Mouse (Mus musculus) cortical plate, adult 2 months (tissue): Measurements from ENCODE around the gene Mex3d. TPM values are rescaled to one million over a fixed set of nuclear protein-coding genes. Genes with fewer than 3 reads are reported as not detected.
A peak's percentile ranks its signal among the peaks of the same experiment; 100 is the strongest.
"Not testable (repeated sequence)": the region's sequence is repeated elsewhere in the genome, so short reads cannot be mapped to it uniquely, and the experiment has no call there.

Source experiments
- H3K27ac ChIP-seq: fragments of 200-500 bp; 2 replicates; pipeline ENCODE4 v1.5.1; 2012; ENCODE audit warnings: low read length, control low read depth, inconsistent platforms; ENCODE audit not compliant: insufficient read depth
- H3K4me1 ChIP-seq: fragments of 200-500 bp; 2 replicates; pipeline ENCODE4 v1.6.1; 2011; ENCODE audit warnings: low read length; ENCODE audit not compliant: control insufficient read depth, insufficient read depth
- H3K4me3 ChIP-seq: fragments of 200-500 bp; 2 replicates; pipeline ENCODE4 v1.5.1; 2011; ENCODE audit warnings: mild to moderate bottlenecking, low read length, control low read depth; ENCODE audit not compliant: insufficient read depth
- CTCF ChIP-seq: fragments of 200-500 bp; IDR thresholded peaks from 2 replicates; pipeline ENCODE4 v1.5.1; 2011; ENCODE audit warnings: mild to moderate bottlenecking, control low read depth, low read length; ENCODE audit not compliant: insufficient read depth; ENCODE audit errors: extremely low read depth
- POLR2A ChIP-seq: fragments of 200-500 bp; IDR thresholded peaks from 2 replicates; pipeline ENCODE4 v1.6.1; 2011; ENCODE audit warnings: mild to moderate bottlenecking, low read length, control low read depth; ENCODE audit not compliant: insufficient read depth; ENCODE audit errors: extremely low read depth
- polyA plus RNA-seq: library from polyadenylated mRNA; depleted of rRNA; stranded (reverse); fragments of >200 nt; gene quantifications from 2 replicates; pipeline ENCODE4 v1.2.3, GENCODE M21; 2012

Mex3d gene
- polyA plus RNA-seq, 1 experiment = 14.3 TPM

DNA sequence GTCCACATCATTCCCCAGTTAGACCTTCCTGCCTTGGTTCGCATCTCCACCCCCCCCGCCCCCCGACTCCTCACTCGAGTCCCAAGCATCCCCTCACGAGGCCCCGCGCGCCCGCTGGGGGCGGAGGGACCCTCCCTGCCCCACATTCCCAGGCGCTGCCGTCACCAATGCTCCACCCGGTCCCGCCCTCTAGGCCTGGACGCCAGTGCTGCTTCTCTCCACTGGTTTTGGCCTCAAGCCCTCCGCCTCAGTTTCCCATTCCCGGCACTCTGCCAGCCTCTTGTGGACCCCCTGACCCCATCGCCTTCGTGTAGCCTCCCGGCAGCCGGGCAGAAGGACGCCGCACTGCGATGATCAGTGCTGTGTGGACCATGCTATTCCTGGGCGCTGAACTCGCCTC, 38.5 kb downstream of the Mex3d start:
- TF ChIP-seq CTCF = no peak
- TF ChIP-seq POLR2A = no peak
- Histone ChIP-seq H3K4me3 (no peak overlapping the region), H3K4me1 (peaks cover 2% of the 10 kb centered on the region; the same call in 1 of the 2 replicates), H3K27ac (no peak overlapping the region)

GRCm38 (mm10) chr10:80348244-80348781, 39.1 kb downstream of the Mex3d start, which contains the start of gene Adamtsl5:
TSS of gene Adamtsl5 (minus strand) at chr10:80348412.
- Histone ChIP-seq H3K4me1 (peaks cover 2% of the 10 kb centered on the region; the same call in 1 of the 2 replicates), H3K27ac (no peak within 1 kb of the TSS), H3K4me3 (peak within 1 kb of the TSS; percentile 21; the same call in 1 of the 2 replicates)
- TF ChIP-seq CTCF (no peak), POLR2A (no peak)

DNA sequence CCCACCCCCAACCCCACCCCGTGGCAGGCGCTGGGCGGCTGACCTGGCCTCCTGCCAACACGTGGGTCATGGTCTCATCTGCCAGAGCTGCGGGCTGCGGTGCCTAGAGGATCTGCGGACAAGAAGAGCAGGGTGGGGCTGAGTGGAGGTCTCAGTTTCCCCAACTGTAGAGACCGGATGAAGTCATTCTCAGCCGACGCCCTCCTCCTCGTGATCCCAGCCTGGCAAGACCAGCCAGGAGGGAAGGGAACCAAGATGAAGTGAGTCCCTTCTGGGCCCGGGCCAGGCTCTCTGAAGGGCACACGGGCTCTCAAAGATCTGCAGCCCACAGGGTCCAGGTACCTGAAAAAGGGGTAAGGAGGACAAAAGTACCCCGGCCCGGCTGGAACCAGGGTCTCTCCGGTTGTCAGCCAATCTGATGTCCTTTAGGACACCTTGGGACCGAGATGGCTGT, 39.9 kb downstream of the Mex3d start:
- TF ChIP-seq POLR2A (no peak), CTCF (no peak)
- no peak overlapping the region for H3K27ac ChIP-seq
- peaks cover 2% of the 10 kb centered on the region; the same call in 1 of the 2 replicates for H3K4me1 ChIP-seq
- H3K4me3 ChIP-seq = peak overlapping the region; percentile 21; the same call in 1 of the 2 replicates

DNA sequence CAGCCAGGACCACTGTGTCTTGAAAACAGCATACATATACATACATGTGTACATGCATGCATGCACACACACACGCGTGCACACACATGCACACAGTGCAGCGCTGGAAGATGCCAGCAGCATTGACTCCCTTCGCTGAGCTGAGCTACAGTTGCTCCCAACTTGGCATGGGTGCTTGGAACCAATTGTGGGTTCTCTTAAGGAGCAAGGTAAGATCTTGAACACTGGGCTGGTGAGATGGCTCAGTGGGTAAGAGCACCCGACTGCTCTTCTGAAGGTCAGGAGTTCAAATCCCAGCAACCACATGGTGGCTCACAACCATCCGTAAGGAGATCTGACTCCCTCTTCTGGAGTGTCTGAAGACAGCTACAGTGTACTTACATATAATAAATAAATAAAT, 41.5 kb downstream of the Mex3d start:
- H3K27ac ChIP-seq = not testable (repeated sequence)

GRCm38 (mm10) chr10:80345122-80345521, 42.3 kb downstream of the Mex3d start:
- TF ChIP-seq POLR2A (no peak), CTCF (no peak)
- Histone ChIP-seq H3K4me1 (peaks cover 2% of the 10 kb centered on the region; the same call in 1 of the 2 replicates), H3K4me3 (no peak overlapping the region), H3K27ac (no peak overlapping the region)

More for the DNA sequence above, 41.5 kb downstream of the Mex3d start:
- not testable (repeated sequence) for H3K4me1 ChIP-seq, H3K4me3 ChIP-seq

DNA sequence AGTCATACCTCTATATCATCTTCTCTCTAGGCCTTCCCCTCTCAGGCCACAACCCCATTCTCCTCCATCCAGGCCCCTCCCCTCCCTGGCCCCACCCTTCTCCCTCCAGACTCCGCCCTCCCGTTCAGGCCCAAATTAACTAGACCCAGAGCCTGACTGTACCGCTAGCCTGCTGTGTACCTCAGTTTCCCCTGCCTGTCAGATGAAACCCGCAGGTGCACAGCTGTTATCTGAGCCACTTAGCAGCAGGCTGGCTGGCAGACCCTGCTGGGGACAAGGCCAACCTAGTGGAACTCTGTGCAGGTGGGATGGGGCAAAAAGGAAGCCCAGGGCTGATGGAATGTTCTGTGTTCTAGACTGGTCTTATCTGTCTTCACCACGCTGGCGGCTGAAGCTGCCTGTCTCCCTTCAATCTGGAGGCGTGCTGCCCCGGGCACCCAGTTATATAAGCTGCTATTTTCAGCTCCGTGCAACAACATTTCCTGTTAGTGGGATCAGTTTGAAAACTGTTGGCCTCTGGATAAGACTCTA, 43.3 kb downstream of the Mex3d start:
- TF ChIP-seq POLR2A (no peak), CTCF (no peak)
- Histone ChIP-seq H3K27ac (no peak overlapping the region; the same call in 1 of the 2 replicates), H3K4me3 (no peak overlapping the region), H3K4me1 (peaks cover 2% of the 10 kb centered on the region; the same call in 1 of the 2 replicates)

DNA sequence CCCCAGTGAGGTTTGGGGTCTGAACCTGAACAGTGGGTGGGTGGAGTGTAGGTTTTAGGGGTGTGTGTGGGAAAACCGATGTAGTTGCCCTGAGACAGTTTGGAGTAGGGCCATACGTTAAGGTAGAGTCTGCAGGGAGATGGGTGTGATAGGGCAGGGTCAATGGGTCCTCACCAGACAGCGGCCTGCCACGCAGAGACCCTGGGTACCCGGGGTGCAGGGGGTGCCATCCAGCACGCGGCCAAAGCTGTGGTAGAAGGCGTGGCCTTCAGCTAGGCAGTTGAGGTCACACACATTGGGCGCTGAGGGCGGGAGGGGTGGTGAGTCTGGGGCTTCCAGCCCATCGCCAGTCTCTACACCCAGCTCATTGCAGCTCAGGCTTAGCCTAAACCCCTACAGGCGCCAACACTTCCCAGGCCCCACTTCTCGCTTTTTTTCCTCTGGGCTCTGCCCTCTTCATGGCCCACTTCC, 44.0 kb downstream of the Mex3d start:
- H3K27ac ChIP-seq = no peak overlapping the region

GRCm38 (mm10) chr10:80342749-80343424, 44.6 kb downstream of the Mex3d start:
- no peak overlapping the region for H3K4me3 ChIP-seq
- H3K4me1 ChIP-seq = peaks cover 2% of the 10 kb centered on the region; the same call in 1 of the 2 replicates
- no peak overlapping the region for H3K27ac ChIP-seq
- no peak for TF ChIP-seq CTCF
- no peak for TF ChIP-seq POLR2A

More for the DNA sequence above, 44.0 kb downstream of the Mex3d start:
- Histone ChIP-seq H3K4me3 (no peak overlapping the region), H3K4me1 (peaks cover 2% of the 10 kb centered on the region; the same call in 1 of the 2 replicates)
- TF ChIP-seq POLR2A = no peak
- TF ChIP-seq CTCF = no peak

- H3K4me1 ChIP-seq = peaks cover 2% of the 10 kb centered on the region; the same call in 1 of the 2 replicates
- H3K4me3 ChIP-seq = no peak overlapping the region
- H3K27ac ChIP-seq = no peak overlapping the region
- TF ChIP-seq CTCF (no peak), POLR2A (no peak)
Observed at GRCm38 (mm10) chr10:80342305-80342748, 45.1 kb downstream of the Mex3d start.
